Mouse (Mus musculus) kidney, adult 2 months (tissue): ENCODE results near the gene Fdx1l.

Source experiments
- CTCF ChIP-seq: fragments of 200-500 bp; conservative IDR thresholded peaks from 2 replicates; pipeline ENCODE4 v1.5.1; 2011; ENCODE audit warnings: low read depth, mild to moderate bottlenecking, control low read depth, low read length, moderate library complexity, mixed read lengths; ENCODE audit not compliant: insufficient read depth, insufficient read length
- POLR2A ChIP-seq: fragments of 200-500 bp; IDR thresholded peaks from one replicate; pipeline ENCODE4 v1.6.1; 2011; ENCODE audit warnings: low read depth, low read length, control low read depth

- no peak for TF ChIP-seq POLR2A
- TF ChIP-seq CTCF, result no peak
These were observed 21.8 kb downstream of the Fdx1l start for GRCm38 (mm10) chr9:21051578-21051977.
